Mouse (Mus musculus): ENCODE data around the gene Olfr545.

DNA sequence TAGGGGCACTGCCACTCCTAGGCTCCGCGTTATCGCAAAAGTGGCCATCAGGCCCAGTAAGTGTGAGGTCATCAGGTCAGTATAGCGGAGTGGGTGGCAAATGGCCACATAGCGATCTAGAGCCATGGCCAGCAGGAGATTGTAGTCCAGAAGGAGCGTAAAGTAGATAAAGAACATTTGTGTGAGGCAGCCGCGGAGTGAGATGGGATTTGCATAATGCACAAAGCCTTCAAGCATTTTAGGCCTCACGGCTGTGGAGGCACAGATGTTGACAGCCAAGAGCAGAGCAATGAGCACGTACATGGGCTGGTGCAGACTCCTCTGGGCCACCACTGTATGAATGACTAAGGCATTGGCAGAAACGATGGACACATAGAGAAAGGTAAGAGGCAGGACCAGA lies 22.0 kb downstream of the Olfr545 start:
- no peak; the same call in 1 of the 2 replicates for TF ChIP-seq CTCF (conservative IDR thresholded peaks at IDR 0.05; ENCODE audit: low read length)
- TF ChIP-seq POU5F1 (IDR thresholded peaks at IDR 0.05; ENCODE audit: borderline replicate concordance, low read length) = 0 out of 2 replicates have a peak, but pooled peaks have one; percentile 34
- no peak for TF ChIP-seq NANOG (IDR thresholded peaks at IDR 0.05; ENCODE audit: borderline replicate concordance, low read length)
